Mouse (Mus musculus) E14TG2a.4 (cell line): ENCODE measurements around the gene Neurog3.

Source experiments
- CTCF ChIP-seq: conservative IDR thresholded peaks from 2 replicates; pipeline ENCODE4 v1.5.1; 2014; ENCODE audit warnings: low read length
- NANOG ChIP-seq: IDR thresholded peaks from 2 replicates; pipeline ENCODE4 v1.6.1; 2014; ENCODE audit warnings: borderline replicate concordance, low read length, mixed read lengths

- TF ChIP-seq CTCF, result no peak
- TF ChIP-seq NANOG, result no peak
These were observed 39.0 kb upstream of the Neurog3 start for GRCm38 (mm10) chr10:62093903-62094302.
